Mouse (Mus musculus) lung, embryonic 14.5 days (tissue): Measurements from ENCODE around the gene Ifna12. TPM values are rescaled to one million over a fixed set of nuclear protein-coding genes. Genes with fewer than 3 reads are reported as not detected.

Experiments
- ATAC-seq: fragments of 200-750 bp; cut with Nextera tagmentation; 2 replicates; pipeline ENCODE4 v1.8.0; 2017; ENCODE audit warnings: mild to moderate bottlenecking, moderate TSS enrichment, moderate library complexity; ENCODE audit not compliant: insufficient read depth
- DNase-seq: peaks from one replicate; pipeline ENCODE4 v3.0.0-alpha.2; 2015
- H3K27ac ChIP-seq: fragments of 300-500 bp; sonication (generic); 2 replicates; pipeline ENCODE4 v1.5.1; 2014; ENCODE audit warnings: low read depth, mild to moderate bottlenecking, moderate library complexity
- H3K27me3 ChIP-seq: fragments of 300-500 bp; sonication (generic); 2 replicates; pipeline ENCODE4 v1.6.1; 2014; ENCODE audit warnings: low read length, control low read depth; ENCODE audit not compliant: insufficient read depth
- H3K36me3 ChIP-seq: fragments of 300-500 bp; sonication (generic); 2 replicates; pipeline ENCODE4 v1.6.1; 2014; ENCODE audit warnings: control low read depth; ENCODE audit not compliant: insufficient read depth
- H3K4me1 ChIP-seq: fragments of 300-500 bp; sonication (generic); 2 replicates; pipeline ENCODE4 v1.6.1; 2014; ENCODE audit warnings: antibody characterized with exemption, control low read depth; ENCODE audit not compliant: insufficient read depth
- H3K4me2 ChIP-seq: fragments of 300-500 bp; sonication (generic); 2 replicates; pipeline ENCODE4 v1.6.1; 2014; ENCODE audit warnings: mild to moderate bottlenecking
- H3K4me3 ChIP-seq: fragments of 300-500 bp; sonication (generic); 2 replicates; pipeline ENCODE4 v1.5.1; 2014; ENCODE audit warnings: low read depth, low read length
- H3K9ac ChIP-seq: fragments of 300-500 bp; sonication (generic); 2 replicates; pipeline ENCODE4 v1.6.1; 2014
- H3K9me3 ChIP-seq: fragments of 300-500 bp; sonication (generic); 2 replicates; pipeline ENCODE4 v1.6.1; 2016; ENCODE audit warnings: low read depth, low read length, control low read depth
- CTCF ChIP-seq: IDR thresholded peaks from 2 replicates; pipeline ENCODE4 v1.5.1; 2016; ENCODE audit warnings: antibody characterized with exemption, low read depth
- WGBS: fragments of 180-500 bp; shearing (Covaris S2); extraction: QIAGEN DNeasy Blood & Tissue Kit; methylation state at CpG from one replicate; pipeline ENCODE4 v1.1.7; 2014; 5-methylcytosine and 5-hydroxymethylcytosine counted together
- polyA plus RNA-seq: library from polyadenylated mRNA; unstranded; fragments of >200 nt; fragmentation: Nextera tagmentation; extraction: Ambion mirVana; gene quantifications from 2 replicates; pipeline ENCODE4 v1.2.1, GENCODE M21; 2014

The Ifna12 gene
- polyA plus RNA-seq, result not detected in 2 replicates

GRCm38 (mm10) chr4:88603276-88603675, at the start of gene Ifna12:
Ifna12 (minus strand) TSS chr4:88603376.
- H3K4me3 ChIP-seq, result no peak within 1 kb of the TSS
- H3K9me3 ChIP-seq, result no peaks in the 10 kb centered on the region
- H3K4me2 ChIP-seq, result no peak within 1 kb of the TSS
- H3K4me1 ChIP-seq, result no peaks in the 10 kb centered on the region
- no peak for DNase-seq
- ATAC-seq, result no peak
- H3K9ac ChIP-seq, result no peak within 1 kb of the TSS
- no peaks in the 10 kb centered on the region for H3K36me3 ChIP-seq
- no peak for TF ChIP-seq CTCF
- no peaks in the 10 kb centered on the region for H3K27me3 ChIP-seq
- no peak within 1 kb of the TSS for H3K27ac ChIP-seq

GRCm38 (mm10) chr4:88644359-88644758, 41.2 kb upstream of the Ifna12 start, which contains the start of gene Ifna13:
Ifna13 (minus strand) TSS chr4:88644459.
- Histone ChIP-seq H3K36me3 (no peaks in the 10 kb centered on the region), H3K9ac (no peak within 1 kb of the TSS), H3K4me1 (no peaks in the 10 kb centered on the region), H3K27me3 (no peaks in the 10 kb centered on the region), H3K4me2 (no peak within 1 kb of the TSS), H3K4me3 (no peak within 1 kb of the TSS), H3K9me3 (no peaks in the 10 kb centered on the region), H3K27ac (no peak within 1 kb of the TSS)
- DNase-seq (no peak), ATAC-seq (no peak)
- no peak for TF ChIP-seq CTCF
- WGBS, result 55% methylated on average over 2 of the region's 2 CpGs

DNA sequence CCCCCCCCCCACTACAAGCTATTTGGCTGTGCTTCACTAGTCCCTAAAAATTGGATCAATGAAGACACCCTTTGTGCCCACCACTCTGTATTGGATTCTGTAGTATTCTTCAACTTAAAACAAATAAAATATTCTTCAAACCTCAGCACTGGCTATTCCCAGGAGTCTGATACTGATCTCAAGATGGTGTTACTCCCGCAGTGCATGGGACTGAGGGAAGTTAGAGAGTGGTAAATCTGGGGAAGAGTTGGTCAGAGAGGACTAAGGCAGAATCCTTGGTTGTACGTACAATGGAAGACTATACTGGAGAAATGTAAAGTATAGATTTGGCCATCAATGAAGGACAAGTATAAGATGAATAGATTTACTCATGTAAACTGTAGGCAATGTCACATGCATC, 39.4 kb upstream of the Ifna12 start:
- Histone ChIP-seq H3K4me2 (no peak overlapping the region), H3K36me3 (no peaks in the 10 kb centered on the region), H3K27me3 (no peaks in the 10 kb centered on the region), H3K4me1 (no peaks in the 10 kb centered on the region), H3K9ac (no peak overlapping the region), H3K9me3 (no peaks in the 10 kb centered on the region), H3K4me3 (no peak overlapping the region), H3K27ac (no peak overlapping the region)
- no peak for TF ChIP-seq CTCF
- DNase-seq, result peak; percentile 6
- ATAC-seq, result no peak
- 20% methylated on average over 2 of the region's 2 CpGs for WGBS

GRCm38 (mm10) chr4:88641077-88641831, 38.1 kb upstream of the Ifna12 start:
- Histone ChIP-seq H3K36me3 (no peaks in the 10 kb centered on the region), H3K9me3 (no peaks in the 10 kb centered on the region), H3K9ac (no peak overlapping the region), H3K4me1 (no peaks in the 10 kb centered on the region), H3K27me3 (no peaks in the 10 kb centered on the region), H3K4me3 (peak overlapping the region; percentile 36), H3K4me2 (peak overlapping the region; percentile 59), H3K27ac (no peak overlapping the region; the same call in 1 of the 2 replicates)
- ATAC-seq (peak; percentile 94), DNase-seq (peak; percentile 100)
- WGBS, result 18% methylated on average over 11 of the region's 11 CpGs
- TF ChIP-seq CTCF, result peak; percentile 84

DNA sequence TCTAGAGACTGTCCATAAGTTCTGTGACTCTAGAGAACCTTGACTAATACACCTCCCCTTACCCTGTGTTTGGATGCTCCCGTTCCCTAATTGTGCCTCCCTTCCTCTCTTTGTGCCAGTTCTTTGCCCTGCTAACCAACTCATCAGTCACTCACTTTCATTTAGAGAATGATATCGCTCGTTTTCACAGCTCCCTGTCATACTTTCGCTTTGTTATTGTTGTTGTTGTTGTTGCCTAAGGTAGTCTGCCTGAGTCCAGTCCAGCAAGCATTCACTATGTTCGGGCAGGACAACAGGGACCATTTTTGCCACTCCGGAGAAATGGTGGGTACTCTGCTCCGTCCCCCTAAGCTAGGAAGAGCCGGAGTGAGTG, 37.5 kb upstream of the Ifna12 start:
- H3K4me3 ChIP-seq, result peak overlapping the region; percentile 36

DNA sequence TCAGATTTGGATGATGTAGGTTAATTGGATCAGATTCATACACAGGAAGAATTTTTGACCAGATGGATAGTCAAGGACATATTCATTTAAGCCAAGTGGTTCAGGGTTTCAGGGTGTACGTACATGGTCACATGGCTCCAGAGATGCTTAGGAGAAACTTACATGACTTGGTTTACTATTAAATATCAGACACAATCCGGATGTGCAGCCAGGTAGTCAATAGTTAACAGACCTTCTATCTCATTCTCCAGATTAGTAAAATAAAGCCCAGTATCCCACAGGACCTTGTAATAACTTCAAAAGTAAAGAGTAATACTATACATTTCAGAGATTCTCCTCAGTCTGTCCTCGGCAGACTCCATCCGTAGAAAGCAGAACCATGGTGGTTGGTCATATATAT, 31.1 kb upstream of the Ifna12 start, which contains the start of gene C87499:
Gene C87499, minus strand, starts transcription at position 101 of the 400 bp plus-strand sequence.
- H3K4me3 ChIP-seq, result no peak within 1 kb of the TSS
- WGBS, result 89% methylated on average over 4 of the region's 4 CpGs
- H3K9ac ChIP-seq, result no peak within 1 kb of the TSS
- no peak within 1 kb of the TSS for H3K4me2 ChIP-seq
- no peaks in the 10 kb centered on the region for H3K27me3 ChIP-seq
- no peaks in the 10 kb centered on the region for H3K9me3 ChIP-seq
- H3K4me1 ChIP-seq, result no peaks in the 10 kb centered on the region
- H3K27ac ChIP-seq, result no peak within 1 kb of the TSS
- no peaks in the 10 kb centered on the region for H3K36me3 ChIP-seq
- no peak for DNase-seq
- no peak for ATAC-seq
- TF ChIP-seq CTCF, result no peak

More for the DNA sequence above, 37.5 kb upstream of the Ifna12 start:
- peak overlapping the region; percentile 59 for H3K4me2 ChIP-seq
- H3K9ac ChIP-seq, result no peak overlapping the region
- DNase-seq (no peak), ATAC-seq (no peak)
- WGBS, result 59% methylated on average over 8 of the region's 8 CpGs
- H3K9me3 ChIP-seq, result no peaks in the 10 kb centered on the region
- no peaks in the 10 kb centered on the region for H3K4me1 ChIP-seq
- no peaks in the 10 kb centered on the region for H3K36me3 ChIP-seq
- H3K27me3 ChIP-seq, result no peaks in the 10 kb centered on the region
- no peak for TF ChIP-seq CTCF
- H3K27ac ChIP-seq, result no peak overlapping the region

DNA sequence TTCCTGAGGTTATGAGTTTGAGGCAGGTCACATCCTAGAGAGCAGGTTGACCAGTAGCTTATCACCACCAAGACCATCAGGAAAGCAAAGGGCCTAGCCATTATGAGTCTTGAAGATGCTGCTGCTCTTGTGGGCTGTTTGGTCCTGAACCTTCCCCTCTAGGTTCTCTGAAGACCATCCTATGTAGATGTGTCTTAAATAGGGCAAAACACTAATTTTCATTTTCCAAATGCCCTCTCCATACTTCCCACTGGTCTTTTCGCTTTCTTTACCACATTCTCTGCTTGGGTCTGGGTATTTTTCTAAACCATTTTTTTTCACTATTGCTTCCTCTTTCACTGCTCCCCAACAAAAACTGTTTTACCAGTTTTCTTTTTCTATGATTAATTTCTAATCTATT, 10.9 kb downstream of the Ifna12 start, which contains the start of gene Ifna9:
Gene Ifna9, minus strand, starts transcription at position 101 of the 400 bp plus-strand sequence.
- H3K9me3 ChIP-seq, result no peaks in the 10 kb centered on the region
- H3K4me2 ChIP-seq, result no peak within 1 kb of the TSS
- no peak within 1 kb of the TSS for H3K27ac ChIP-seq
- H3K4me3 ChIP-seq, result no peak within 1 kb of the TSS
- no peak for TF ChIP-seq CTCF
- H3K27me3 ChIP-seq, result no peaks in the 10 kb centered on the region
- ATAC-seq (no peak), DNase-seq (no peak)
- no peak within 1 kb of the TSS for H3K9ac ChIP-seq
- 79% methylated on average over 1 of the region's 1 CpGs for WGBS
- no peaks in the 10 kb centered on the region for H3K4me1 ChIP-seq
- H3K36me3 ChIP-seq, result no peaks in the 10 kb centered on the region
